Mouse (Mus musculus) midbrain, embryonic 10.5 days (tissue): ENCODE data around the gene Ifne. TPM values are rescaled to one million over a fixed set of nuclear protein-coding genes. Genes with fewer than 3 reads are reported as not detected.

Experiments
- DNase-seq: peaks from one replicate; pipeline ENCODE4 v3.0.0-alpha.2; 2017; ENCODE audit warnings: low spot score
- H3K27ac ChIP-seq: fragments of 300-500 bp; sonication (generic); replicated peaks from 2 replicates; pipeline ENCODE4 v1.5.1; 2016; ENCODE audit warnings: mild to moderate bottlenecking
- H3K27me3 ChIP-seq: fragments of 300-500 bp; sonication (generic); 2 replicates; pipeline ENCODE4 v1.6.1; 2016; ENCODE audit warnings: low read depth, mild to moderate bottlenecking; ENCODE audit not compliant: poor library complexity, severe bottlenecking
- H3K36me3 ChIP-seq: fragments of 300-500 bp; sonication (generic); 2 replicates; pipeline ENCODE4 v1.6.1; 2016; ENCODE audit warnings: mild to moderate bottlenecking, moderate library complexity
- H3K4me1 ChIP-seq: fragments of 300-500 bp; sonication (generic); 2 replicates; pipeline ENCODE4 v1.6.1; 2016
- H3K4me3 ChIP-seq: fragments of 300-500 bp; sonication (generic); 2 replicates; pipeline ENCODE4 v1.5.1; 2016; ENCODE audit warnings: mild to moderate bottlenecking, moderate library complexity
- H3K9me3 ChIP-seq: fragments of 300-500 bp; sonication (generic); replicated peaks from 2 replicates; pipeline ENCODE4 v1.6.1; 2016; ENCODE audit warnings: mild to moderate bottlenecking
- WGBS: fragments of 180-500 bp; shearing (Covaris S2); methylation state at CpG from one replicate; pipeline ENCODE4 v1.1.7; 2016; 5-methylcytosine and 5-hydroxymethylcytosine counted together
- polyA plus RNA-seq: library from polyadenylated mRNA; unstranded; fragments of >200 nt; fragmentation: Nextera tagmentation; extraction: Ambion mirVana; gene quantifications from 2 replicates; pipeline ENCODE4 v1.2.1, GENCODE M21; 2016

The Ifne gene
- polyA plus RNA-seq, 1 experiment from 2014 or later: not detected

GRCm38 (mm10) chr4:88909600-88910534, 29.9 kb upstream of the Ifne start:
- H3K4me3 ChIP-seq: no peak overlapping the region
- H3K9me3 ChIP-seq: no peaks in the 10 kb centered on the region

GRCm38 (mm10) chr4:88893201-88893754, 13.3 kb upstream of the Ifne start:
- H3K27ac ChIP-seq: no peak overlapping the region
- H3K9me3 ChIP-seq: no peaks in the 10 kb centered on the region
- no peaks in the 10 kb centered on the region for H3K27me3 ChIP-seq
- H3K4me1 ChIP-seq: no peaks in the 10 kb centered on the region
- no peak for DNase-seq
- no peak overlapping the region for H3K4me3 ChIP-seq
- H3K36me3 ChIP-seq: no peaks in the 10 kb centered on the region

More at GRCm38 (mm10) chr4:88909600-88910534, 29.9 kb upstream of the Ifne start:
- H3K27me3 ChIP-seq: no peaks in the 10 kb centered on the region
- no peaks in the 10 kb centered on the region for H3K36me3 ChIP-seq
- DNase-seq: no peak
- WGBS: 87% methylated on average over 10 of the region's 10 CpGs
- H3K4me1 ChIP-seq: no peaks in the 10 kb centered on the region
- H3K27ac ChIP-seq: no peak overlapping the region

- Histone ChIP-seq H3K36me3 (no peaks in the 10 kb centered on the region), H3K27me3 (no peaks in the 10 kb centered on the region), H3K4me3 (no peak overlapping the region), H3K4me1 (no peaks in the 10 kb centered on the region), H3K27ac (no peak overlapping the region), H3K9me3 (no peaks in the 10 kb centered on the region)
- no peak for DNase-seq
Observed at GRCm38 (mm10) chr4:88888236-88888635, 8.2 kb upstream of the Ifne start.

- WGBS: 84% methylated on average over 4 of the region's 4 CpGs
- H3K36me3 ChIP-seq: no peaks in the 10 kb centered on the region
- no peak overlapping the region for H3K4me3 ChIP-seq
- no peaks in the 10 kb centered on the region for H3K27me3 ChIP-seq
- H3K27ac ChIP-seq: no peak overlapping the region
- no peak for DNase-seq
- no peaks in the 10 kb centered on the region for H3K9me3 ChIP-seq
- no peaks in the 10 kb centered on the region for H3K4me1 ChIP-seq
Observed at GRCm38 (mm10) chr4:88878772-88879171, 1.2 kb downstream of the Ifne start.

- no peak overlapping the region for H3K4me3 ChIP-seq
- H3K4me1 ChIP-seq: no peaks in the 10 kb centered on the region
- 48% methylated on average over 10 of the region's 10 CpGs for WGBS
- no peaks in the 10 kb centered on the region for H3K9me3 ChIP-seq
- DNase-seq: no peak
- no peaks in the 10 kb centered on the region for H3K27me3 ChIP-seq
- H3K36me3 ChIP-seq: no peaks in the 10 kb centered on the region
- H3K27ac ChIP-seq: no peak overlapping the region
Observed at GRCm38 (mm10) chr4:88878246-88878645, 1.8 kb downstream of the Ifne start.

- WGBS: 83% methylated on average over 4 of the region's 4 CpGs
- no peaks in the 10 kb centered on the region for H3K9me3 ChIP-seq
- H3K27me3 ChIP-seq: peaks cover 3% of the 10 kb centered on the region
- no peak overlapping the region for H3K27ac ChIP-seq
- H3K4me1 ChIP-seq: no peaks in the 10 kb centered on the region
- H3K4me3 ChIP-seq: no peak overlapping the region
- H3K36me3 ChIP-seq: no peaks in the 10 kb centered on the region
- no peak for DNase-seq
Observed at GRCm38 (mm10) chr4:88876520-88876919, 3.5 kb downstream of the Ifne start.

GRCm38 (mm10) chr4:88875435-88876095, 4.4 kb downstream of the Ifne start:
- WGBS: 82% methylated on average over 3 of the region's 4 CpGs
- peaks cover 5% of the 10 kb centered on the region for H3K27me3 ChIP-seq

GRCm38 (mm10) chr4:88872691-88873090, 7.3 kb downstream of the Ifne start:
- DNase-seq: no peak

More at GRCm38 (mm10) chr4:88875435-88876095, 4.4 kb downstream of the Ifne start:
- Histone ChIP-seq H3K9me3 (no peaks in the 10 kb centered on the region), H3K4me3 (no peak overlapping the region), H3K36me3 (no peaks in the 10 kb centered on the region), H3K27ac (no peak overlapping the region), H3K4me1 (no peaks in the 10 kb centered on the region)
- DNase-seq: no peak

GRCm38 (mm10) chr4:88867926-88868911, 11.8 kb downstream of the Ifne start:
- Histone ChIP-seq H3K4me3 (peak overlapping the region; percentile 69), H3K36me3 (no peaks in the 10 kb centered on the region), H3K4me1 (peaks cover 15% of the 10 kb centered on the region), H3K27ac (peak overlapping the region; percentile 72), H3K27me3 (peaks cover 41% of the 10 kb centered on the region), H3K9me3 (no peaks in the 10 kb centered on the region)
- 9% methylated on average over 31 of the region's 31 CpGs for WGBS
- peak; percentile 66 for DNase-seq

More at GRCm38 (mm10) chr4:88872691-88873090, 7.3 kb downstream of the Ifne start:
- 0% methylated on average over 2 of the region's 2 CpGs for WGBS
- H3K4me1 ChIP-seq: peaks cover 5% of the 10 kb centered on the region
- no peak overlapping the region for H3K27ac ChIP-seq
- H3K36me3 ChIP-seq: no peaks in the 10 kb centered on the region
- no peak overlapping the region for H3K4me3 ChIP-seq
- peaks cover 13% of the 10 kb centered on the region for H3K27me3 ChIP-seq
- no peaks in the 10 kb centered on the region for H3K9me3 ChIP-seq

GRCm38 (mm10) chr4:88867366-88867925, 12.6 kb downstream of the Ifne start:
- Histone ChIP-seq H3K9me3 (no peaks in the 10 kb centered on the region), H3K36me3 (no peaks in the 10 kb centered on the region), H3K4me3 (peak overlapping the region; percentile 69)

GRCm38 (mm10) chr4:88865011-88865569, 14.9 kb downstream of the Ifne start:
- Histone ChIP-seq H3K9me3 (no peaks in the 10 kb centered on the region), H3K27me3 (peaks cover 46% of the 10 kb centered on the region), H3K36me3 (no peaks in the 10 kb centered on the region), H3K4me1 (peaks cover 20% of the 10 kb centered on the region), H3K4me3 (no peak overlapping the region), H3K27ac (no peak overlapping the region)
- WGBS: 53% methylated on average over 6 of the region's 6 CpGs
- DNase-seq: no peak

More at GRCm38 (mm10) chr4:88867366-88867925, 12.6 kb downstream of the Ifne start:
- H3K27ac ChIP-seq: no peak overlapping the region
- WGBS: under 1% methylated on average over 8 of the region's 8 CpGs
- H3K27me3 ChIP-seq: peaks cover 48% of the 10 kb centered on the region
- peak; percentile 80 for DNase-seq
- H3K4me1 ChIP-seq: peaks cover 20% of the 10 kb centered on the region
